Mouse (Mus musculus) Patski (cell line): ENCODE data around the gene Hcfc2. TPM values are rescaled to one million over a fixed set of nuclear protein-coding genes. Genes with fewer than 3 reads are reported as not detected.

Experiments
- ATAC-seq: fragments of 100-300 bp; one replicate; pipeline ENCODE4 v1.8.0; 2021
- CTCF ChIA-PET: fragments of 350-600 bp; sonication (Branson Sonifier 250); formaldehyde crosslinking; loops from one replicate; lab custom pipeline; 2022; ENCODE audit warnings: inconsistent platforms; lab: Charles Lee
- POLR2A ChIA-PET: fragments of 350-600 bp; sonication (Branson Sonifier 250); formaldehyde crosslinking; loops from one replicate; lab custom pipeline; 2022; ENCODE audit warnings: antibody characterized with exemption, inconsistent platforms; lab: Charles Lee
- DNase-seq: peaks from one replicate; pipeline ENCODE4 v3.0.0-alpha.2; 2011; ENCODE audit warnings: low read depth, low spot score
- H3K27me3 ChIP-seq: fragments of 371-371 bp; one replicate; pipeline ENCODE4 v1.5.1; 2021
- CTCF ChIP-seq: fragments of 100-300 bp; IDR thresholded peaks from one replicate; pipeline ENCODE4 v1.5.1; 2021
- in situ Hi-C: fragments of 300-500 bp; cut with MboI; formaldehyde crosslinking; loops from 3 replicates; pipeline ENCODE4 v1.11.1; 2018; ENCODE audit warnings: low pct_unique_long_range_greater_than_20kb, mixed read lengths
- polyA plus RNA-seq: library from polyadenylated mRNA; unstranded; gene quantifications from one replicate; pipeline ENCODE4 v1.2.3, GENCODE M21; 2021

Hcfc2 gene
- polyA plus RNA-seq, 1 experiment from 2014 or later = 22.4 TPM

DNA sequence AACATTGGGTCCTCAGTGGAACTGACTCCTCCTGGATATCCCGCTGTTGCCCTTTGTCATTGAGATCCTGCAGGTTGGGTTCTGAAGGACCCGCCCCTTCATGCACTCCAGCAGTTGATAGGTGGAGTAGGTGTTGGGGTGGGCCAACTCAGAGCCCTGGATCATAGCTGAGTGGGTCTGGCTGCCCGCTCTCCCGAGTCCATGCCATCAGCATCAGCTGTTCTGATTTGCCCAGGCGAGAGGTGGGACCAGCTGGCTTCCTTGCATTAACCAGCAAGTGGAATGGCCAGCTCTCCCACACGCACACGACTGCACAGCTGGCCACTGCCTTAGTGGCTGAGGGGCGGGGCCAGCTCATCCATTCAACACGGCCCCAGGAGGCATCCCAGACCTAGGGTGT lies 72.9 kb downstream of the Hcfc2 start:
- no peak for ATAC-seq
- in situ Hi-C loops = no loop called here

DNA sequence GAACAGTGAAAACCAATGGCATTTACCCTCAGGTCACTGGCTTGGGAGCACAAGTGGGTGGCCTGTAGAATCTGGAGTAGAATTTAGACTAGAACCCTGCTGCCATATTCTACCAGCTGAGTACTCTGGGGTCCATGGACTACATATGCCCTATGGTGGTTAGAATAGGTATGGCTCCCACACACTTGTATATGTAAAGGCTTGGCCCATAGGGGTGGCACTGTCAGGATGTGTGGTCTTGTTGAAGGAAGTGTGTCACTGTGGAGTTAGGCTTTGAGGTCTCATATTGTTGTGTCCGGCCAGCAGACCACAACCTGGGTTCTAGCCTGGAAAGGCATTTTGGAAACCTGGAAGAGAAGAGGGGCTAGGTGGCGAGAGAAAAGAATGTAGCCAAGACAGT lies 74.8 kb downstream of the Hcfc2 start:
- TF ChIP-seq CTCF = no peak
- H3K27me3 ChIP-seq = no peaks in the 10 kb centered on the region
- CTCF ChIA-PET = no interaction called here
- POLR2A ChIA-PET = no interaction called here
- ATAC-seq (no peak), DNase-seq (no peak)
- in situ Hi-C loops = no loop called here

More for the DNA sequence above, 72.9 kb downstream of the Hcfc2 start:
- DNase-seq = no peak
- ChIA-PET POLR2A (no interaction called here), CTCF (no interaction called here)
- TF ChIP-seq CTCF = no peak
- no peaks in the 10 kb centered on the region for H3K27me3 ChIP-seq

DNA sequence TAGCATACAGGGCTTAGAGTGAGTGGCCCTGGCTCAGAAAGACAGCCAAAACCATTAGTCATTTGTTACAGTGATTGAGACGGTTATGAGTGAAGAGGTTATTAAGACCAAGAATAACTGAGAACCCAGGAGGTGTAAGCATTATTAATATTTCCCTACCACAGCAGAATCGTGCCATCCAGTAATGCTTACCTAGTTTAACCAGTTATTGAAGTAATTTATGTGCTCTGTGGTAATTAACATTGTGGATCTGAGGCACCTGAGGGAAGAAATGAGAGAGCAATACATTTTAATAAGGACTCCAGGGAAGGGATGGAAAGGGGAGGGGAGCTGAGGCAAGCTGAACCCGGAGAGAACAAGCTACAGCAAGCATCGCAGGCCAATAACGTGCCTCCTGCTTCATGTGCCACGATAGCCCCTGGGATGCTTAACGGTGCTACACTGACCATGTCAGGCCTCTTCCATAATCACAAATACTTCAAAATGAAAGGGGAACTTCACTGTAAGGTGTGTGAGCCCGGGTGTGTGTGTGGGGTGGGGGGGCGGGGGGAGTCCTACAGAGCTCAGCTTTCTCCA lies 75.7 kb downstream of the Hcfc2 start:
- no peaks in the 10 kb centered on the region for H3K27me3 ChIP-seq
- CTCF ChIA-PET = no interaction called here
- POLR2A ChIA-PET = no interaction called here
- ATAC-seq = no peak
- TF ChIP-seq CTCF = no peak
- in situ Hi-C loops = no loop called here
- no peak for DNase-seq

DNA sequence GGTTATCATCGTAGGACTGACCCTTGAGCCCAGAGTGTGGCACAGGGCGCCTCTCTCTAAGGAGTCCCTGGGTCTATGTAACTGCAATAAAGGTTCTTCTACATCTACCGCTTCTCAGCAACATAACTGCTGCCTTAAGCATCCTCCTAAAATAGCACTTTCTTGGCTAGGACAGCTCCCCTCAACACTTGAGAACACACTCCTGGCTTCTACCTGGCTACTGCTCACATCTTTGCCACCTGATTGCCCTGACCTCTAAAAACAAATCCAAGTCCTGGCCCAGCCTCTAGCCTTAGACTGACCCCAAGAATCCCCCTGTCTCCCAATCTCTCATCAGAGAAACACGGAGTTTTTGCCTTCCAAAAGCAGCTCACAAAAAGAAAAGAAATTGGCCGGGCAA lies 78.9 kb downstream of the Hcfc2 start:
- no peak for TF ChIP-seq CTCF
- no peak for ATAC-seq
- in situ Hi-C loops = loop anchor here (25.0 kb wide), 1 partner anchor 737 kb away; no protein-coding TSS in a partner anchor
- no peak for DNase-seq
- H3K27me3 ChIP-seq = no peaks in the 10 kb centered on the region
- ChIA-PET CTCF (no interaction called here), POLR2A (interaction anchor here (0.7 kb wide), 1 partner anchor 815 kb away, joined by 4 read pairs; no protein-coding TSS in a partner anchor)

DNA sequence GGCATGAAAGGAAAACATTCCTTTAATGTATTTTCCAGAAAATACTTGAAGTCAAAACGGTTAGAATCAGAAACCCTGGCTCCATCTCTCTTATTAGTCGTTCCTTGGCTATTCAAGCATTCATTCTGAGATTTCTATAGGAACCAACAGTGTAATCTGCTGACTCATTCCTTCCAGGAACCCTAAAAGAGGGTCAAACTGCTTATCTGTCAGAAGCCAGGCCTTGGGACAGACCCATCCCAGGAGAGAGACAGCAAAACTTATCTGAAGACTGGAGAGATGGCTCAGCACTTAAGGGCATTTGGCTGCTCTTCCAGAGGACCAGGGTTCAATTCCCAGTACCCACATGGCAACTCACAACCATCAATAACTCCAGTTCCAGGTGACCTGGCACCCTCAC lies 81.1 kb downstream of the Hcfc2 start:
- in situ Hi-C loops = loop anchor here (25.0 kb wide), 1 partner anchor 735 kb away; no protein-coding TSS in a partner anchor
- ChIA-PET CTCF (no interaction called here), POLR2A (interaction anchor here (0.6 kb wide), 1 partner anchor 234 kb away, joined by 4 read pairs; no protein-coding TSS in a partner anchor)
- no peaks in the 10 kb centered on the region for H3K27me3 ChIP-seq
- DNase-seq = no peak
- no peak for TF ChIP-seq CTCF
- no peak for ATAC-seq

DNA sequence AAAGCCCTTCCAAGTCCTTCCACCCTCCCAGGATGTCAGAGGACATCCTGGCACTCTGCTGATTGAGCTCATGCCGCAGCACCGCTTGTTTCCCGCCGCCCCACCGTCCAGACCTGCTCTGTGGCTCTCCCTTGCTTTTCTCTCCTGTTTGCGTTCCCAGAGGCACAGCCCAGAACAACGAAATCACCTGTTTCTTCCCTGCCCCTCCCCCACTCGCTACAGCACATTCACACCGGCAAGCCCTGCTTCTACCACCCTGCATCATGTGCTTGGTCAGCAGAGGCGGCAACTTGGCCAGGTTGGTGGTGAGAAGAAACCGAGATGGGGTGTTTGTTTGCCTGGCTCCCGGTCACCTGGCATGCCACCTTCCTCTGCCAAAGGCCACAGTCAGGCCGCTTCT lies 81.9 kb downstream of the Hcfc2 start:
- H3K27me3 ChIP-seq = no peaks in the 10 kb centered on the region
- ATAC-seq = no peak
- in situ Hi-C loops = loop anchor here (25.0 kb wide), 1 partner anchor 734 kb away; no protein-coding TSS in a partner anchor
- no peak for TF ChIP-seq CTCF
- POLR2A ChIA-PET = no interaction called here
- CTCF ChIA-PET = interaction anchor here (1.5 kb wide), 1 partner anchor 124 kb away, joined by 4 read pairs; no protein-coding TSS in a partner anchor
- DNase-seq = no peak

DNA sequence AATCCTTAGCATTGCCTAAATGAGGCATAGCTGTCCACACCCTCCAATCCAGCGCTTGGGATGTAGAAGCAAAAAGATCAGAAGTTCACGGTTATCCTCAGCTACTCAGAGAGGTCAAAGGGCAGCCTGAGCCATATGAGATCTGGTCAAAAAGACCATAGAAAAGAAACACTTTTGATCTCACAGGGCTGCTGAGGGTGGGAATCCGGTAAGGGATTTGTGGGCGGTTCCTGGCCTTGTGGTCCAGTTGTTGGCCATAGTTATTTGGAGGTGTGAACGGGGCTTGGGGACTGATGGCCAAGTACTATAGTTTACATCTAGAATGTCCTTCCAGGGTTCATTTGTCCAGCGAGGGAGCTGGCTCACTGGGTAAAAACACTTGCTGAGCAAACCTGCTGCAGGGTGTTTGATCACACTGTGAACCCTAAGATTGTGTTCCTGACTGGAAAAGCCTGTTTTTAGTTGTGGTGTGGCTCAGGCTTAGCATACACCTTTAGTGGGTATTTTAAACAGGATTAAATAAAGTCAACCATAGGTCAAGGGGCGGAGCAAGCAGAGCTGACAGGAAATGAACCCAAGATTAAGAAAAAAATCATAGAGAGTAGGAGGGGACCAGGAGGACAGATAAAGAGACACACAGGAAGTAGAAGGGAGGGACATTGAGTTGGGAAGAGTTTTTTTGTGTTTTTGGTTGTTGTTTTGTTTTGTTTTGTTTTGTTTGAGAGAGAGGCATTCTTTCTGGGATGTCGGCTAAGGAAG lies 83.0 kb downstream of the Hcfc2 start:
- TF ChIP-seq CTCF = no peak
- POLR2A ChIA-PET = no interaction called here
- in situ Hi-C loops = loop anchor here (25.0 kb wide), 1 partner anchor 733 kb away; no protein-coding TSS in a partner anchor
- CTCF ChIA-PET = interaction anchor here (1.5 kb wide), 1 partner anchor 123 kb away, joined by 4 read pairs; no protein-coding TSS in a partner anchor
- DNase-seq (no peak), ATAC-seq (no peak)
- no peaks in the 10 kb centered on the region for H3K27me3 ChIP-seq

DNA sequence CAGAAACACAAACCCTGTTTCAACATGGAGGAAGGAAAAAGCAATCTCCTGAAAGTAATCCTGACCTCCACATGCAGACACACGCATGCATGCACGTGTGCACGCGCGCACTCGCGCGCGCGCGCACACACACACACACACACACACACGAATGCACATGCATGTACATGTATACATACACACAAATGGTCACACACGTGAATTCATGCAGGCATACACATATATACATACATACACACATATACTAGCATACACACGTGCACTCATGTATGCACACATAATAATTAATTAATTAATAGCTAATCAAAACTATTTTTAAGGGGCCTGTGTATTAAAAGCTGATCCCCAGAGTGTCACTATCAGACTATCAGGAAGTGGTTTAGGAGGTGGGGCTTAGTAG lies 83.9 kb downstream of the Hcfc2 start:
- ChIA-PET CTCF (no interaction called here), POLR2A (no interaction called here)
- no peaks in the 10 kb centered on the region for H3K27me3 ChIP-seq
- DNase-seq (no peak), ATAC-seq (no peak)
- in situ Hi-C loops = loop anchor here (25.0 kb wide), 1 partner anchor 732 kb away; no protein-coding TSS in a partner anchor
- TF ChIP-seq CTCF = no peak

DNA sequence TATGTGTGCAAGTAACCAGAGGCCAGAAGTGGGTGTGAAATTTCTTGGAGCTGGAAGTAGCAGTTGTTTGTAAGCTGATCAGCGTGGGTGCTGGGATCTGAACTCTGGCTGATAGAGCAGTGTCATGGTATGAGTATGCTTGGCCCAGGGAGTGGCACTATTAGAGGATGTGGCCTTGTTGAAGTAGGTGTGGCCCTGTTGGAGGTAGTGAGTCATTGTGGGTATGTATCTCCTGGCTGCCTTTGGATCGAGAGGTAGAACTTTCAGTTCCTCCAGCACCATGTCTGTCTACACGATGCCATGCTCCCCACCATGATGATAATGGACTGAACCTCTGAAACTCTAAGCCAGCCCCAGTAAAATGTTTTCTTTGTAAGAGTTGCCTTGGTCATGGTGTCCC lies 84.4 kb downstream of the Hcfc2 start:
- no peak for TF ChIP-seq CTCF
- ChIA-PET CTCF (interaction anchor here (1.2 kb wide), 1 partner anchor 11 kb away, joined by 3 read pairs; no protein-coding TSS in a partner anchor), POLR2A (no interaction called here)
- no peak for ATAC-seq
- DNase-seq = no peak
- no peaks in the 10 kb centered on the region for H3K27me3 ChIP-seq
- in situ Hi-C loops = loop anchor here (25.0 kb wide), 1 partner anchor 732 kb away; no protein-coding TSS in a partner anchor

DNA sequence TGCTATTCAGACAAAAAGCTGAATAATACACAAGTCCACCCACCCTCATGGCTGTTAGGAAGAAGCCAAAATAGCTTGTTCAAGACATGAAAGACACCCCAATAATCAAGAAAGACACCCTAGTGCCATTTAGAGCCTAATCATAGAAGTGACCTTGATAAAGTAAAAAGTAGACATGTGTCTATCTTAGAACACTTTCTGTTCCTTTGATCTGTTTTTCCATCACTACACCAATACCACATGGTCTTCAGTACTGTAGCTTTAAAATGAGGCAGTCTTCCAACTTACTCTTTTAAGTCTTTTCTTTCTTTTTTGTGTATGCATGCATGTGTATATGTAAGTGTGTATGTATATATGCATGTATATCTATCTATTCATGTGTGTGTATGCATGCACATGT lies 84.9 kb downstream of the Hcfc2 start:
- in situ Hi-C loops = loop anchor here (25.0 kb wide), 1 partner anchor 731 kb away; no protein-coding TSS in a partner anchor
- POLR2A ChIA-PET = no interaction called here
- DNase-seq (no peak), ATAC-seq (no peak)
- TF ChIP-seq CTCF = no peak
- CTCF ChIA-PET = interaction anchor here (1.2 kb wide), 1 partner anchor 10 kb away, joined by 3 read pairs; no protein-coding TSS in a partner anchor
- no peaks in the 10 kb centered on the region for H3K27me3 ChIP-seq

DNA sequence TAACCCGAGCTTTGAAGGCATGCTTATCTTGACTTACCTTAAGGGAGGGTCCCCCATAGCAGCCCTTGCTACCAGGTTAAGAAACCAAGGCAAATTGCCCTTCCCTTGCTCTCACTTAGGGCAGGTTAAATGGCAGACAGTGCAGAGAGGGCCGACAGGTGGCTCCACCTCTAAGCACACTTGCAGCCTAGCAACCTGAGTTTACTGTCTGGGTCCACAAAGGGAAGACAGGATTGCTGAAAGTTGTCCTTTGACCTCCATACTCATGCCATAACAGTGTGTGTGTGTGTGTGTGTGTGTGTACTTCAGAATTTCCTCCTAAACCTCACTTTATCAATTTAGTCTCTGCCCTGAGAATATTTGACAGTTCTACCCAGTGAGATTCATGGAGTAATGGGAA lies 86.5 kb downstream of the Hcfc2 start:
- DNase-seq (no peak), ATAC-seq (no peak)
- TF ChIP-seq CTCF = no peak
- ChIA-PET CTCF (no interaction called here), POLR2A (no interaction called here)
- in situ Hi-C loops = loop anchor here (25.0 kb wide), 1 partner anchor 730 kb away; no protein-coding TSS in a partner anchor
- H3K27me3 ChIP-seq = no peaks in the 10 kb centered on the region
